Mouse (Mus musculus): ENCODE data around the gene Gli1. TPM values are rescaled to one million over a fixed set of nuclear protein-coding genes. Genes with fewer than 3 reads are reported as not detected.
A peak's percentile ranks its signal among the peaks of the same experiment; 100 is the strongest.

The Gli1 gene
- polyA plus RNA-seq, 1 experiment from 2014 or later = 4.1 TPM

DNA sequence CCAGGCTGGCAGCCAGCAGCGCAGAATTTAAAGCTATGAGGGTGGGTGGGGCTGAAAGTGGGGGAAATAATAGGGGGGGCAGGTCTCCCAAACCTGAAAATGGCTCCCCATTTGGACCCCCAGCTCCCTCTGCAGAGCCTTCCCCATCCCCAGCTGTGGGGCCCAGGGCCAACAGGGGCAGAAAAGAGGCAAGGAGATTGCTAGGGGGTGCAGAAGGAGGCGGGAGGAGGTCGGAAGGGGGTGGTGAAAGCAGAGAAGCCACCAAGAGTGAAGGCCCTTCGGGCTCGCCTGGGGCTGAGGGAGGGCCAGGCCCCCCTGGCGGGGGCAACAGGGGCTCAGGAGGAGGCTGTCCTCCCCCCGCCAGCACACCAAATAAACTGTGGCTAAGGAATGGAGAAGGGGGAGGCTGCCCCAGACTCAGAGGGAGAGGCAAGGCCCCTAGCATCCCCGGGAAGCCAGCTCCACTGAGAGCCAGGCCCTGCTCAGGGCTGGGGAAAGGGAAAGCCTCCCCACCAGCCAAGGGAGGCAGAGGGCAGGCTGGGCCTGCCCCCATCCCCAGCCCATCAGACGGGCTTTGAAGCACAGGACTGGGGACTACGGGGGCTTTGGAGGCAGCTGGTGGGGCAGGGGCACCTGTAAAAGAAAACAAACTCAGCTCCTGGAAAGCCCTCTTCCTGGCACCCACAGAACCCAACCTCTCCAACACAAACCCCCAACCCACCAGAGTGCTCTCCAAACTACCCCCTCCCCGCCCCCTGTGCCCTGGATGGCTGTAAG, 56.9 kb downstream of the Gli1 start:
- no peak for TF ChIP-seq CTCF (IDR thresholded peaks at IDR 0.05; ENCODE audit: low read depth)
- Histone ChIP-seq H3K27ac (no peak overlapping the region), H3K36me3 (ENCODE audit: insufficient read depth, low read length) (peaks cover 45% of the 10 kb centered on the region), H3K9ac (ENCODE audit: low read depth, low read length) (no peak overlapping the region), H3K4me2 (ENCODE audit: low read length) (no peak overlapping the region), H3K4me3 (replicated peaks; ENCODE audit: low read depth, low read length) (no peak overlapping the region), H3K9me3 (replicated peaks; ENCODE audit: low read length) (no peaks in the 10 kb centered on the region), H3K4me1 (replicated peaks; ENCODE audit: insufficient read depth, low read length) (peaks cover 20% of the 10 kb centered on the region), H3K27me3 (ENCODE audit: insufficient read depth, low read length) (no peaks in the 10 kb centered on the region)
- ATAC-seq (replicated peaks; ENCODE audit: low FRiP score, low read depth) = no peak
- 76% methylated on average over 10 of the region's 11 CpGs for WGBS
- DNase-seq (ENCODE audit: low spot score) = no peak

GRCm38 (mm10) chr10:127284105-127284622, 57.6 kb downstream of the Gli1 start:
- no peaks in the 10 kb centered on the region for H3K9me3 ChIP-seq (replicated peaks; ENCODE audit: low read length)
- TF ChIP-seq CTCF (IDR thresholded peaks at IDR 0.05; ENCODE audit: low read depth) = no peak
- H3K4me1 ChIP-seq (replicated peaks; ENCODE audit: insufficient read depth, low read length) = peaks cover 17% of the 10 kb centered on the region
- 91% methylated on average over 7 of the region's 7 CpGs for WGBS
- H3K9ac ChIP-seq (ENCODE audit: low read depth, low read length) = 0 out of 2 replicates have a peak overlapping the region, but pooled peaks have one; percentile 23
- H3K27me3 ChIP-seq (ENCODE audit: insufficient read depth, low read length) = no peaks in the 10 kb centered on the region
- no peak for ATAC-seq (replicated peaks; ENCODE audit: low FRiP score, low read depth)
- H3K27ac ChIP-seq = no peak overlapping the region
- H3K4me2 ChIP-seq (ENCODE audit: low read length) = no peak overlapping the region
- DNase-seq (ENCODE audit: low spot score) = no peak
- peaks cover 49% of the 10 kb centered on the region for H3K36me3 ChIP-seq (ENCODE audit: insufficient read depth, low read length)
- H3K4me3 ChIP-seq (replicated peaks; ENCODE audit: low read depth, low read length) = no peak overlapping the region

GRCm38 (mm10) chr10:127282620-127283215, 59.1 kb downstream of the Gli1 start:
- H3K36me3 ChIP-seq (ENCODE audit: insufficient read depth, low read length) = peaks cover 59% of the 10 kb centered on the region
- TF ChIP-seq CTCF (IDR thresholded peaks at IDR 0.05; ENCODE audit: low read depth) = no peak
- H3K4me3 ChIP-seq (replicated peaks; ENCODE audit: low read depth, low read length) = no peak overlapping the region
- H3K9me3 ChIP-seq (replicated peaks; ENCODE audit: low read length) = no peaks in the 10 kb centered on the region
- peaks cover 16% of the 10 kb centered on the region for H3K4me1 ChIP-seq (replicated peaks; ENCODE audit: insufficient read depth, low read length)
- no peaks in the 10 kb centered on the region for H3K27me3 ChIP-seq (ENCODE audit: insufficient read depth, low read length)
- 70% methylated on average over 13 of the region's 13 CpGs for WGBS
- H3K27ac ChIP-seq = no peak overlapping the region
- H3K9ac ChIP-seq (ENCODE audit: low read depth, low read length) = no peak overlapping the region
- no peak for DNase-seq (ENCODE audit: low spot score)
- H3K4me2 ChIP-seq (ENCODE audit: low read length) = no peak overlapping the region
- no peak for ATAC-seq (replicated peaks; ENCODE audit: low FRiP score, low read depth)

GRCm38 (mm10) chr10:127281316-127281715, 60.5 kb downstream of the Gli1 start:
- DNase-seq (ENCODE audit: low spot score) (no peak), ATAC-seq (replicated peaks; ENCODE audit: low FRiP score, low read depth) (no peak)
- TF ChIP-seq CTCF (IDR thresholded peaks at IDR 0.05; ENCODE audit: low read depth) = no peak
- no peak overlapping the region for H3K4me2 ChIP-seq (ENCODE audit: low read length)
- no peaks in the 10 kb centered on the region for H3K27me3 ChIP-seq (ENCODE audit: insufficient read depth, low read length)
- H3K27ac ChIP-seq = no peak overlapping the region
- H3K9ac ChIP-seq (ENCODE audit: low read depth, low read length) = no peak overlapping the region
- H3K36me3 ChIP-seq (ENCODE audit: insufficient read depth, low read length) = peaks cover 63% of the 10 kb centered on the region
- 83% methylated on average over 8 of the region's 8 CpGs for WGBS
- no peak overlapping the region for H3K4me3 ChIP-seq (replicated peaks; ENCODE audit: low read depth, low read length)
- H3K9me3 ChIP-seq (replicated peaks; ENCODE audit: low read length) = no peaks in the 10 kb centered on the region
- peaks cover 2% of the 10 kb centered on the region; the same call in 1 of the 2 replicates for H3K4me1 ChIP-seq (replicated peaks; ENCODE audit: insufficient read depth, low read length)

Other genes starting within 250 kb of the Gli1 start
- gene Os9, start 220.8 kb downstream of the Gli1 start, polyA plus RNA-seq (2015; fragmentation: Nextera tagmentation; extraction: Ambion mirVana) = 107 and 114 TPM in 2 replicates
- gene B4galnt1, start 176.7 kb downstream of the Gli1 start, polyA plus RNA-seq (2015; fragmentation: Nextera tagmentation; extraction: Ambion mirVana) = 15.0 and 16.4 TPM in 2 replicates
- gene Slc26a10, start 161.3 kb downstream of the Gli1 start, polyA plus RNA-seq (2015; fragmentation: Nextera tagmentation; extraction: Ambion mirVana) = 2.8 and 3.1 TPM in 2 replicates
- 27.9 and 29.0 TPM in 2 replicates for gene Arhgef25, start 151.9 kb downstream of the Gli1 start, polyA plus RNA-seq (2015; fragmentation: Nextera tagmentation; extraction: Ambion mirVana)
- 83.3 and 85.1 TPM in 2 replicates for gene Dtx3, start 146.2 kb downstream of the Gli1 start, polyA plus RNA-seq (2015; fragmentation: Nextera tagmentation; extraction: Ambion mirVana)
- 45.0 and 50.1 TPM in 2 replicates for gene Pip4k2c, start 130.4 kb downstream of the Gli1 start, polyA plus RNA-seq (2015; fragmentation: Nextera tagmentation; extraction: Ambion mirVana)
- 0.28 and 0.47 TPM in 2 replicates for gene Kif5a, start 78.6 kb downstream of the Gli1 start, polyA plus RNA-seq (2015; fragmentation: Nextera tagmentation; extraction: Ambion mirVana)
- gene Dctn2, start 75.6 kb downstream of the Gli1 start, polyA plus RNA-seq (2015; fragmentation: Nextera tagmentation; extraction: Ambion mirVana) = 177 and 190 TPM in 2 replicates
- 10.5 and 10.7 TPM in 2 replicates for gene Mbd6, start 53.0 kb downstream of the Gli1 start, polyA plus RNA-seq (2015; fragmentation: Nextera tagmentation; extraction: Ambion mirVana)
- 99.1 and 103 TPM in 2 replicates for gene Mars, start 30.2 kb downstream of the Gli1 start, polyA plus RNA-seq (2015; fragmentation: Nextera tagmentation; extraction: Ambion mirVana)
- 3.7 and 3.8 TPM in 2 replicates for gene Arhgap9, start 20.0 kb downstream of the Gli1 start, polyA plus RNA-seq (2015; fragmentation: Nextera tagmentation; extraction: Ambion mirVana)
- not detected in 2 replicates for gene Inhbe, start 12.4 kb upstream of the Gli1 start, polyA plus RNA-seq (2015; fragmentation: Nextera tagmentation; extraction: Ambion mirVana)
- gene Inhbc, start 28.5 kb upstream of the Gli1 start, polyA plus RNA-seq (2015; fragmentation: Nextera tagmentation; extraction: Ambion mirVana) = 0.14 and 0.23 TPM in 2 replicates
- gene R3hdm2, start 38.4 kb upstream of the Gli1 start, polyA plus RNA-seq (2015; fragmentation: Nextera tagmentation; extraction: Ambion mirVana) = 33.1 and 34.4 TPM in 2 replicates
- gene Stac3, start 159.7 kb upstream of the Gli1 start, polyA plus RNA-seq (2015; fragmentation: Nextera tagmentation; extraction: Ambion mirVana) = 0.16 and 0.31 TPM in 2 replicates
- gene Ndufa4l2, start 173.0 kb upstream of the Gli1 start, polyA plus RNA-seq (2015; fragmentation: Nextera tagmentation; extraction: Ambion mirVana) = 57.8 and 63.2 TPM in 2 replicates
- gene Shmt2, start 180.5 kb upstream of the Gli1 start, polyA plus RNA-seq (2015; fragmentation: Nextera tagmentation; extraction: Ambion mirVana) = 71.1 and 76.0 TPM in 2 replicates
- 0.93 and 1.1 TPM in 2 replicates for gene Nxph4, start 192.6 kb upstream of the Gli1 start, polyA plus RNA-seq (2015; fragmentation: Nextera tagmentation; extraction: Ambion mirVana)

Data from kidney, postnatal 0 days (tissue).